Mouse (Mus musculus) liver, embryonic 14.5 days (tissue): ENCODE results near the gene Twist1.

ENCODE experiments used
- CTCF ChIP-seq: IDR thresholded peaks from 2 replicates; pipeline ENCODE4 v1.5.1; 2016; ENCODE audit warnings: antibody characterized with exemption, low read depth, control low read depth
- EP300 ChIP-seq: IDR thresholded peaks from 2 replicates; pipeline ENCODE4 v1.6.1; 2016; ENCODE audit warnings: antibody characterized with exemption, low read depth

DNA sequence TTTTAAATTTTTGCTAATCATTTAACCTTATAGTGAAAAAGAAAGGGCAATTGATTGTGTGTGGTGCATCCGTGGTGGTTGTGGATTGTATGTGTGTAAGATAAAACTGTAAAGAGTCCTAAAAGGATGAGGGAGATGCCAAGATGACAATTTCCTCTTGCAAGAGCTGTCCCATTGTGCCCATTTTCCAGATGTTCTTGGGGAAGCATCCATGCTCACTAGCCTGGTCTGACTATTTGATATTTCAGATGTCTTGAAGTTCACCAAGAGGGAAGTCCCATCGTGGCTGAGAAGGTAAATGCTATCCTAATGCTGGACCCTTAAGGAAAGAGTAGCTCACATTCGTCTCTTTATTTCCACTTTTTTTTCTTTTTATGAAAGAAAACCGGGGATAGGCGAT is 3.5 kb downstream of the Twist1 start:
- TF ChIP-seq CTCF (no peak), EP300 (no peak)
